In the genomic region with DNA sequence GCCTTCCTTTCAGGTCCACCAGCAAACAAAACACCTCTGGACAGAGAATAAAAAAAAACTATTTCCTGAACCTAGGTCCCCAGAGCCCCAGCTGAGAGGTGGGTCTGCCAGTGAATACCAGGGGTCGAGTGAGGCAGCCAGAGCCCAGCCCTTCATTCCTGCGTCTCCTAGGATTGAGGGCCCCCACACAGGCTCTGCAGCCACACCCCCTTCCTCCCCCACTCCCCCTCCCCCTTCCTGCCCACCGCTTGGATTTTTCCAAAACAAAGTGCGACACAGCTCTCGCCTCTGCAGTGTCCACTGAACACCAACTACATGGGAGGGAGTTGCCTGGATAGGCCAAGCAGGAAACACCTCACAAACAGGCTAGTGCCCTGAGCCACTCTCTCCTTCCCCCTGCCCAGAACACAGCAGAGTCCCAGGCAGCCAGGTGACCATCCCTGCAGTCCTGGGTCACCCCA, we compare ENCODE assay signal across 7 mouse cellular contexts.
DNase-seq lines count a peak whose midpoint lies in the region; ATAC-seq lines count a peak whose summit lies in the region.

No protein-coding gene starts in this region.

- H3K4me3 ChIP-seq in heart, embryonic 15.5 days = peak overlapping the region; percentile 18; the same call in 1 of the 2 replicates
- H3K4me3 ChIP-seq in limb, embryonic 12.5 days (replicated peaks) = no peak overlapping the region
- H3K4me3 ChIP-seq in neural tube, embryonic 13.5 days = no peak overlapping the region

- no peaks in the 10 kb centered on the region for H3K27me3 ChIP-seq in heart, embryonic 15.5 days
- no peaks in the 10 kb centered on the region for H3K27me3 ChIP-seq in limb, embryonic 12.5 days
- no peaks in the 10 kb centered on the region for H3K27me3 ChIP-seq in neural tube, embryonic 13.5 days

- ATAC-seq in heart, embryonic 15.5 days (replicated peaks; ENCODE audit: insufficient number of reproducible peaks, insufficient read depth, low FRiP score, low read depth) = peak; percentile 8; the same call in 1 of the 2 replicates
- peak; percentile 58; the same call in 1 of the 2 replicates for ATAC-seq in limb, embryonic 12.5 days (ENCODE audit: insufficient number of reproducible peaks, insufficient read depth, low FRiP score, low TSS enrichment, low read depth)
- ATAC-seq in neural tube, embryonic 13.5 days (ENCODE audit: low read depth) = no peak

- H3K27ac ChIP-seq in heart, embryonic 15.5 days = peak overlapping the region; percentile 96
- peak overlapping the region; percentile 91 for H3K27ac ChIP-seq in limb, embryonic 12.5 days
- peak overlapping the region; percentile 61 for H3K27ac ChIP-seq in neural tube, embryonic 13.5 days (replicated peaks)

- H3K9ac ChIP-seq in heart, embryonic 15.5 days = peak overlapping the region; percentile 46
- no peak overlapping the region for H3K9ac ChIP-seq in limb, embryonic 12.5 days (replicated peaks)
- H3K9ac ChIP-seq in neural tube, embryonic 13.5 days = no peak overlapping the region

- H3K9me3 ChIP-seq in heart, embryonic 15.5 days (replicated peaks) = no peaks in the 10 kb centered on the region
- H3K9me3 ChIP-seq in limb, embryonic 12.5 days = no peaks in the 10 kb centered on the region
- H3K9me3 ChIP-seq in neural tube, embryonic 13.5 days = no peaks in the 10 kb centered on the region

- peak; percentile 5 for DNase-seq in urinary bladder, postnatal 25 days (ENCODE audit: low spot score)
- no peak for DNase-seq in urinary bladder, postnatal 36 days (ENCODE audit: low spot score in 2 of 2)
- no peak for DNase-seq in ovary, adult 18-20 months (ENCODE audit: low spot score)
- DNase-seq in ovary, postnatal 10 days (ENCODE audit: low spot score) = no peak

- WGBS in heart, embryonic 15.5 days = 13% methylated on average over 5 of the region's 5 CpGs
- 3% methylated on average over 5 of the region's 5 CpGs for WGBS in limb, embryonic 12.5 days
- 15% methylated on average over 5 of the region's 5 CpGs for WGBS in neural tube, embryonic 13.5 days

- peaks cover 99% of the 10 kb centered on the region for H3K4me1 ChIP-seq in heart, embryonic 15.5 days (replicated peaks)
- H3K4me1 ChIP-seq in limb, embryonic 12.5 days (replicated peaks) = peaks cover 38% of the 10 kb centered on the region
- peaks cover 28% of the 10 kb centered on the region for H3K4me1 ChIP-seq in neural tube, embryonic 13.5 days (replicated peaks)

- peaks cover 14% of the 10 kb centered on the region; the same call in 1 of the 2 replicates for H3K36me3 ChIP-seq in heart, embryonic 15.5 days
- peaks cover 39% of the 10 kb centered on the region for H3K36me3 ChIP-seq in limb, embryonic 12.5 days
- no peaks in the 10 kb centered on the region for H3K36me3 ChIP-seq in neural tube, embryonic 13.5 days

- peak overlapping the region; percentile 51 for H3K4me2 ChIP-seq in heart, embryonic 15.5 days
- H3K4me2 ChIP-seq in limb, embryonic 12.5 days = peak overlapping the region; percentile 13; the same call in 1 of the 2 replicates
- H3K4me2 ChIP-seq in neural tube, embryonic 13.5 days = no peak overlapping the region
